Mouse (Mus musculus): ENCODE measurements around the gene Pno1.
A peak's percentile ranks its signal among the peaks of the same experiment; 100 is the strongest.

Gene Pno1

DNA sequence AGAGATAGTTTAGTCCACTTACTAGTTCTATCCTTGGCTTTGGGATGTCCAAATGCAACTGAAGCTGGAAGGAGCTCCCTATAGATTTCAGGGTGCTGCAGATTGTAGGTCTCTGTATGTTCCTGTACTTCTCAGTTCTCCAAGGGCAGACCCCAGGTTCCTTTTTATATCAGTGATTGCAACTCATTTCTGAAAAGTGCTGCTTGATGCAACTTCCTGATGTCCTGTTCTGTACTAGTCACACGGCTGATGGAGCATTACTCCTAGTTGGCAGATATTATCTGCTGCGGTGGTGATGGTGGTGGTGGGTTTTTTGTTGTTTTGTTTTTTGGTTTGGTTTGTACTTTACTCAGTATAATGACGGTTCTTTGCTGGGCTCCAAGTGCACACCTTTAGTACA, 30.6 kb downstream of the Pno1 start:
- DNase-seq (ENCODE audit: low spot score in 2 of 2) = no peak

DNA sequence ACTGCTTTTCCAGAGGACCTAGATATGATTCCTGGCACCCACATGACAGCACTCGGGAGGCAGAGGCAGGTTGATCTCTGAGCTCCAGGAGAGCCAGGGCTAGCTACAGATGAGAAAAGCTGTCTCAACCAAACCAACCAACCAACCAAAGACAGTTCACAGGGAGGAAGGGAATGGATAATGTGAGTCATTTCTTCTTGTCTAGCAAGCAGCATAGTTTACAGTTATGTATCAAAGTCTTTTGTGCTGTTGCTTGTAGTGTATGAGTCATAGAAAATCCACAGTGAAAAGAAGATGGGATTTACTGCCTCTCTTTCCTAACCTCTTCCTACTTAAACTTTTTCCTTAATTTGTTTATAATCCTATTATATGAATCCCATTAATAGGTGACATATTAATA, 34.7 kb downstream of the Pno1 start:
- DNase-seq (ENCODE audit: low spot score in 2 of 2) = no peak

DNA sequence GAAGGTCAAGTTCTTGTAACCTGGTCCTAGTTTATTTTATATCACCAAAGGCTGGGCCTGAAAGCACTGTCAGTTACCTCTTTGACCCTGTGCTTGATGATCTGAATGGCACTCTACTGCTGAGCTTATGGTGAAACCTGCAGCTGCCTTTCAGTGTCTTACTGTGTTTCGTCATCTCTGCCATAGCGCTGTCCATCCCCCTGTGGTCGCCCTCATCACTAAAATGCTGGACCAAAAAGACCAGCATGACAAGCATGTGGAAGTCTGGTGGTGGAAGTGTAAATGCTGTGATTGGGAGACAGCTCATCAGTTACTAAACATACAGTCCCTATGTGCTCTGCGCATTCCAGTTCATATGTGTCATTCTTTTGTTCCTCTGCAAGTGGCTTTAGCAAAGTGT, 39.1 kb downstream of the Pno1 start:
- no peak for DNase-seq (ENCODE audit: low spot score in 2 of 2)

DNA sequence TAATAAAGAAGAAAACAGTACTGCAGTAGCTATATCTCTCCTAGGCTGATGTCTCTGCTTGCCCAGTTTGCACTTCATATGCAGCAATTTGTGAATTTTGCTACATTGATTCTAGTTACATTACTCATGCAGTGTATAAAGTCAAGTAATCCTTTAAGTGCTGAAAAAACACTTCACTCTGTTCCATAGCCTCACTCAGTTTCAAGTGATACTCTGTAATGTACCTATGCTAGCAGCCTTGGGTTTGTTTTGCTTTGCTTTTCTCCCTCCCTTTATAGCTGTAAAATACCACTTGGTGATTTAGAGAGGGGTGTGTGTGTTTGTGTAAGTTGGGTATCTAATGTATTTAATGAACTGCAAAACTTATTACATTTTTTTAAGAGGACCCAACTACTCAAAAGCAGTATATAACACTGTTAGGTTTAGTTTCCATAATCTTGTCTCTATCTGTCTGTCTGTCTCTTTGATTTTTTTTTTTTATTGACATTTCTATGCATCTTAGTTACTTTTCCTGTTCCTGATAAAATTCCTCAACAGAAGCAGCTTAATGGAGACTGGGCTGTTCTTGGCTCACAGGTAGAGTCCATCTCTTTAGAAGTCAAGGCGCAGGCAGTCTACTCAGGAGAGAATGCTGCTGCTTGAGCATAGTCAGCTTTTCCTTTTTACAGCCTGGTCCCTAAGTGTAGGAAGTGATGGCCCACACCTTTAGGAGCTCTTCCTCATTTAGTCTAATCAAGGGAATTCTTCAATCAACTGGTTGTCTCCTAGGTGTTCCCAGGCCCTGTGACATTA, 40.2 kb downstream of the Pno1 start:
- DNase-seq (ENCODE audit: low spot score in 2 of 2) = no peak

DNA sequence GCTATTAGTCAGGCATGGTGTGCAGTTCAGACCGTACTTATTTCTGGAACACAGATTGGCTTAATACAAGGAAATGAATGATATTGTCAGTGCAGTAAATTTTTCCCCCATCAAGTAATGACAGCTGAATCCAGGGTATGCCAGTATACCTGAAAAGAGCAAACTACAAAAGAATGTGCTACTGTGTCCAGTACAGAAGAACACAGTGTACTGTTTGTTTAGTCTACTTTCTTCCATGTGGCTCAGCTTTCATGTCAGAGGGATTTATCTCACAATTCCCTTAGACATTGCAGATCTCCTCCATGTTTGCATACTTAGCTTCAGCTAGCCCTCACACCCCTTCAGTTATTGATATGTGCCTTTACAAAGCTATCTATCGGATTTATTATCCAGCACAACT, 42.1 kb downstream of the Pno1 start:
- no peak for DNase-seq (ENCODE audit: low spot score in 2 of 2)

DNA sequence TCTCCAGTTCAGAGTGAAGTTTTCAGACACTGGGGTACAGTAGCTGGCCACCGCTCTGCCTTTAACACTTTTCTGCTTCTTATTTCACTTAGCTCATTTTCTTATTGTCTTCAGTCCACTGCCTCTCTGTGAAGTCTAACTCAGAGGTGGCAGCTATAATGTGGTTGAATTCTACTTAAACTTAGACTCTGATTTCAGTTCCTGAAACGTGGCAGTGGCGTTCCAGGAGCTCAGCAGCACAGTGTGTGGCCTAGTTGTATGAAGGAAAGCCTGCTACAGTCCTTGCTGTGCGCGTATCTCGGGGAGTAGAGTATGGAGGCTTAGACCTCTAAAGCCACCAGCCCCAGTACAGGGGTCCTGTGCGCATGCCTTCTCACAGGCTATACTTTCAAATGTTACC, 44.7 kb downstream of the Pno1 start:
- DNase-seq (ENCODE audit: low spot score in 2 of 2) = no peak

DNA sequence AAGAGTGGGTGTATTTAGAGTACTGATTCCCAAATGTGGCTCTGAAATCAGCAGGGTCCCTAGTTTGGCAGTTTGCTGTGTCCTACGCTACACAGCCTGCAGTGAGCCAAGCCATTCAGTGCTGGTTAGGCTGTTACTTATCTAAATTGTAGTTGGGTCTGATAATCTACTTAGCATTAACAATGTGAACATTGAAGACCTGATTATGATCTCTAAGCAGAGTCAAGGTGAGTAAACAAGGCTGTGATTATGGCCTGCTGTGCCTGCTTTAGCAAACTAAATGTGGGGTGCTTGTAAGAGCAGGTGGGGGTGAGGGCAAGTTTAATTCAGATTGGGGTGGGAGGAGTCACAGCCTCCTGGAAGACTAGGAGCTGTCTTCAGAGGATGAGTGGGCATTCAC, 47.4 kb downstream of the Pno1 start:
- no peak for DNase-seq (ENCODE audit: low spot score in 2 of 2)

DNA sequence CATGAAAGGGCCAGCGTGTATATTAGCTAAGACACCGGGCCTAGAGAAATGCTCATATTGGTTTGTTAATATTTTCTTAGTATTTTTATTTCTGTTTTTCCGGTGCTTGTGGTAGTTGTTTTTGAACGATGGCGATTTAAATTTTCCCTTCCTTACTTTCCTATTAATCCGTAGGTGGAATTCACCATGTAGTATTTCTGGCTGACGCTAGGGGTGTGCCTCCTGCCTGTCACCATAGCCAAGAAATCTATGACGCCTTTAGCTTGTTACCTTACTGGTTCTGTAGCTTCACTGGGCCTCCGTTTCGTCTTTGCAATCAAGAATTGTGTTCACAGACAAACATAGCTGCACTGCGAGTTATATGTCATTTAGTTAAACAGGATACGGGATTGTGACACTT, 51.1 kb downstream of the Pno1 start:
- peak; percentile 31 to 45 for DNase-seq (ENCODE audit: low spot score in 2 of 2)

DNA sequence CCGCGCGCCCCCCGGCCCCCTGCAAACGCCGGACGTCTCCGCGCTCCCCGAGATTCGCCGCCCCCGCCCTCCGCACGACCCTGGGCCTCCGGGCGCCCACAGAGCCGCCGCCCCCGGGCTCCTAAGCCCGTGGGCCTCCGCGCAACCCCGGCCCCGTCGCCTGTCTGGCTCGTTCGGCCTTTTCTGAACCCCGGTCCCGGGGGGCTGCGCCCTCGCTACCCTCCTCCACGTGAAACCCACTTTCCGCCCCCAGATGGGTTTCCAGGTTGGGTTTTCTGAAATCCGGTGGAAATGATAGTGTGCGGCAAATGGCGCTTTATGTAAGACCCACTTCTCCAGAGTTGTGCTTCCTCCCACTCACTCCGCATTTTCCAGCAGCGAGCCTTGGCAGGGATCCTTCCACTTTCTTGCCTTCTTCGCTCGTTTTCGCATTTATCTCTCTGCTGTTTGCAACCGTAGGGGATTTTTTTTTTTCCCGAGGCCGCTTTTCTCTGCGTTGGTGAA, 51.6 kb downstream of the Pno1 start:
- peak; percentile 54 to 60 for DNase-seq (ENCODE audit: low spot score in 2 of 2)

DNA sequence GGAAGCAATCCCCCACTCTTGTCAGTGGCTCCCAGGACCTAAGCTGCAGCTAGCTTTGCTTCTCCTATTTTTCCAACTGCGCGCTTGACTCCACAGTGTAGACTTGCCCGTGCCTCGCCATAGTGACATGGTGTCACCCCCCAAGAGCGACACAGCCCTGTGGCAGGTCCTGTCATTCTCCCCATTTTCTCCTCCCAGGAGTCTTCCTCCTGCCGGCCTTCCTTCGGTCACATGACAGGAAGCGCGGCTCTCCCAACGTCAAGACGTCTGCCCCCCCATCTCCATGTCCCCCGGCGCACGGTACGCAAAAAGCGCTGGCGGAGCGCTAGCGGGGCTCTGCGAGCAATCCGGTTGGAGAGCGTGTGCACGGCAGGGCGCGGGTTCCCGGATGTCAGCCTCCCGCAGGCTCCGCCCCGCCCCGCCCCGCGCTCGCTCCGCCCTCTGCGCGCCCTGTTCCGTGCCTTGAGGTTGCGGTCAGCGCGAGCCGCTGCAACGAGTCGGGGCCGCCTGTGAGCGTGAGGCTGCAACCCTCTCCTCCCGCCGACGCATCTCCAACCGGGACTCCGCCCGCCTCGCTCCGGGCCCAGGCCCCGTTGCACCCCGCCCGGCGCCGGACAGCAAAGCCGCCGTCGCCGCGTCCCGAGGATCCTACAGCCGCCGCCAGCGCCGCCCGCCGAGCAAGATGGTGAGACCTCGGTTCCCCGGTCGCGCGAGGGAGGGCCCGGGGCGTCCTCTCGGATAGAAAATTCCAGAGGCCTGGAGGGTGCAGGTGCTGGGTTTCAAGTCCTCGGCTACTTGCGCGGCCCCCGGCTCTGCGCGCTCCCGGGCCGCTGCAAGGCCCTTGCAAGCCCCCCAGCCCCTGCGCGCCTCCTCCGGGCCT, 52.3 kb downstream of the Pno1 start, which contains the start of gene Ppp3r1:
Gene Ppp3r1 (plus strand): TSS at position 406 of the 880 bp plus-strand sequence.
- peak; percentile 92 to 93 for DNase-seq (ENCODE audit: low spot score in 2 of 2)

Measured in frontal cortex, postnatal 14 days (tissue).